Mouse (Mus musculus) heart, postnatal 0 days (tissue): ENCODE results near the gene Pank4. TPM values are rescaled to one million over a fixed set of nuclear protein-coding genes. Genes with fewer than 3 reads are reported as not detected.

Experiments
- ATAC-seq: fragments of 200-750 bp; cut with Nextera tagmentation; 2 replicates; pipeline ENCODE4 v1.8.0; 2017; ENCODE audit warnings: low read depth, moderate number of reproducible peaks, moderate library complexity; ENCODE audit not compliant: insufficient read depth
- DNase-seq: peaks from one replicate; pipeline ENCODE4 v3.0.0-alpha.2; 2016; ENCODE audit warnings: low spot score
- H3K27ac ChIP-seq: fragments of 300-500 bp; sonication (generic); 2 replicates; pipeline ENCODE4 v1.5.1; 2014; ENCODE audit warnings: low read depth, mild to moderate bottlenecking
- H3K27me3 ChIP-seq: fragments of 300-500 bp; sonication (generic); 2 replicates; pipeline ENCODE4 v1.6.1; 2014; ENCODE audit warnings: low read length, mixed read lengths; ENCODE audit not compliant: control insufficient read depth, insufficient read depth
- H3K36me3 ChIP-seq: fragments of 300-500 bp; sonication (generic); replicated peaks from 2 replicates; pipeline ENCODE4 v1.6.1; 2014; ENCODE audit warnings: low read length, mixed read lengths; ENCODE audit not compliant: control insufficient read depth, insufficient read depth
- H3K4me1 ChIP-seq: fragments of 300-500 bp; sonication (generic); 2 replicates; pipeline ENCODE4 v1.6.1; 2014; ENCODE audit warnings: antibody characterized with exemption; ENCODE audit not compliant: control insufficient read depth, insufficient read depth
- H3K4me2 ChIP-seq: fragments of 300-500 bp; sonication (generic); 2 replicates; pipeline ENCODE4 v1.6.1; 2014; ENCODE audit warnings: low read depth, mild to moderate bottlenecking, low read length, moderate library complexity
- H3K4me3 ChIP-seq: fragments of 300-500 bp; sonication (generic); 2 replicates; pipeline ENCODE4 v1.5.1; 2014; ENCODE audit warnings: low read depth, low read length
- H3K9ac ChIP-seq: fragments of 300-500 bp; sonication (generic); replicated peaks from 2 replicates; pipeline ENCODE4 v1.6.1; 2014; ENCODE audit warnings: low read depth, low read length, mixed read lengths
- H3K9me3 ChIP-seq: fragments of 300-500 bp; sonication (generic); replicated peaks from 2 replicates; pipeline ENCODE4 v1.6.1; 2016; ENCODE audit warnings: low read length; ENCODE audit not compliant: control insufficient read depth
- CTCF ChIP-seq: IDR thresholded peaks from 2 replicates; pipeline ENCODE4 v1.5.1; 2016; ENCODE audit warnings: antibody characterized with exemption, control low read depth, low read depth
- EP300 ChIP-seq: IDR thresholded peaks from 2 replicates; pipeline ENCODE4 v1.6.1; 2016; ENCODE audit warnings: antibody characterized with exemption, low read depth
- WGBS: fragments of 180-500 bp; shearing (Covaris S2); extraction: QIAGEN DNeasy Blood & Tissue Kit; methylation state at CpG from one replicate; pipeline ENCODE4 v1.1.7; 2014; 5-methylcytosine and 5-hydroxymethylcytosine counted together
- polyA plus RNA-seq: library from polyadenylated mRNA; unstranded; fragments of >200 nt; fragmentation: Nextera tagmentation; extraction: Ambion mirVana; gene quantifications from 2 replicates; pipeline ENCODE4 v1.2.1, GENCODE M21; 2015
- total RNA-seq: library from RNA; depleted of rRNA; stranded (reverse); fragments of >200 nt; gene quantifications from 2 replicates; pipeline ENCODE4 v1.2.3, GENCODE M21; 2014; ENCODE audit warnings: low replicate concordance

Gene Pank4
- total and polyA plus RNA-seq, 2 experiments from 2014 or later: 27.4 to 62.0 TPM

DNA sequence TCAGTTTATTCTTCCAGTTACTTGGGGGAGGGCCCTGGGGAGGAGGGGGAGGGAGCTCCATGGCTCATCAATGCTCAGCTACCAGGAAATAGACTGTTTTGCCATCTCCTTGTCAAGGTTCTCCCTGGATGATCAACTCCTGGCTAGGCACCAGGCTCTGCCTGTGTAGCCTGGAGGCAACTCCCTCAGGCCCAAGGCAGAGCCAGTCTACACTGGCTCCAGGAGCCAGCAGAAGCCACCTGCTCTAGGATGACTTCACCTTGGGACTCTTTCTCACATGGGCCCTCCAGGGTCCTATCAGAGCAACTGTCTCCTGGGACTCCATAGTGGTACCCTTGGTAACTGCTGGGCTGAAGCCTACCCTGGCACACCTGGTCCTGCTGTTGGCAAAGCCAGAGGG, 44.2 kb downstream of the Pank4 start:
- Histone ChIP-seq H3K27me3 (no peaks in the 10 kb centered on the region), H3K4me1 (no peaks in the 10 kb centered on the region), H3K9me3 (no peaks in the 10 kb centered on the region), H3K27ac (no peak overlapping the region), H3K4me3 (no peak overlapping the region), H3K36me3 (no peaks in the 10 kb centered on the region), H3K9ac (no peak overlapping the region), H3K4me2 (no peak overlapping the region)
- DNase-seq (no peak), ATAC-seq (no peak)
- TF ChIP-seq EP300 (no peak), CTCF (no peak)

DNA sequence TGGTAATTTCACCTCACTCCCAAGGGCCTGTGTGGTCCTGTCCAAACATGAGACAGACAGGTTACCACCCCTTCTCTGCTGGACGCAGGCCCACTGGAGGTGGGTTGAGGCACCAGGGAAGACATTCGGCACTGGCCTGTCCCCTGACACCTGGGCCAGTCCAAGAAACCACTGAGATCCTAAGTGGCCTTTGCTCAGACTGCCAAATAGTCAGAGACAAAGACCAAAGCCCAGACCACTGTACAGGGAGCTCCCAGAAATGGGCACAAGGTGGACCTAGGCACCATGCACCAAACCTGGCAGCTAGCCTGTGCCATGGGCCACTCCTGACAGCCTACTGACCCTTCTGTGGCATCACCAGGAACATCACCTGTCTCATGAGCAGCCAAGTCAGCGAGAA, 45.3 kb downstream of the Pank4 start:
- Histone ChIP-seq H3K4me1 (no peaks in the 10 kb centered on the region), H3K9ac (no peak overlapping the region), H3K9me3 (no peaks in the 10 kb centered on the region), H3K27me3 (no peaks in the 10 kb centered on the region), H3K4me2 (no peak overlapping the region), H3K36me3 (no peaks in the 10 kb centered on the region), H3K4me3 (no peak overlapping the region), H3K27ac (no peak overlapping the region)
- 68% methylated on average over 3 of the region's 3 CpGs for WGBS
- ATAC-seq (no peak), DNase-seq (no peak)
- TF ChIP-seq CTCF: no peak
- no peak for TF ChIP-seq EP300

DNA sequence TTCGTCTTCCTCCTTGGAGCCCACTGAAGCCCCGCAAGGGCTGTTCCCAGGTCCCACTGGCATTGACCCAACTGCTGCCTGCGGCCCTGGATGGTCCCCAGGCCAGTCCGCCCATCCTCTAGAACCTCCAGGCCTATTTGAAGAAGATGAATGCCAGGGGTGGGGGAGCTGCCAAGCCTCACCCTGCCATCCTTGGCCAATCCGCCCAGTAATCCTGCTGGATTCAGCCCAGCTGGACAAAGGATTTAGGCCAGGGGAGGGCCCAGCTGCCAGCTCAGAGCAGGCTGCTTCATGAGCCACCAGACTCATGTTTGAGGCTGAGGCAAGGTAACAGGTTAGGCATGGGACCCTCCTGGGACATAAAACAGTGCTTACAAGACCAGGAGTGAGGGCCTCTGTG, 46.9 kb downstream of the Pank4 start:
- no peaks in the 10 kb centered on the region for H3K27me3 ChIP-seq
- TF ChIP-seq CTCF (no peak), EP300 (no peak)
- H3K27ac ChIP-seq: no peak overlapping the region
- H3K36me3 ChIP-seq: no peaks in the 10 kb centered on the region
- ATAC-seq (no peak), DNase-seq (no peak)
- no peak overlapping the region for H3K9ac ChIP-seq
- no peaks in the 10 kb centered on the region for H3K9me3 ChIP-seq
- H3K4me3 ChIP-seq: no peak overlapping the region
- WGBS: 82% methylated on average over 5 of the region's 5 CpGs
- H3K4me2 ChIP-seq: no peak overlapping the region
- H3K4me1 ChIP-seq: no peaks in the 10 kb centered on the region

DNA sequence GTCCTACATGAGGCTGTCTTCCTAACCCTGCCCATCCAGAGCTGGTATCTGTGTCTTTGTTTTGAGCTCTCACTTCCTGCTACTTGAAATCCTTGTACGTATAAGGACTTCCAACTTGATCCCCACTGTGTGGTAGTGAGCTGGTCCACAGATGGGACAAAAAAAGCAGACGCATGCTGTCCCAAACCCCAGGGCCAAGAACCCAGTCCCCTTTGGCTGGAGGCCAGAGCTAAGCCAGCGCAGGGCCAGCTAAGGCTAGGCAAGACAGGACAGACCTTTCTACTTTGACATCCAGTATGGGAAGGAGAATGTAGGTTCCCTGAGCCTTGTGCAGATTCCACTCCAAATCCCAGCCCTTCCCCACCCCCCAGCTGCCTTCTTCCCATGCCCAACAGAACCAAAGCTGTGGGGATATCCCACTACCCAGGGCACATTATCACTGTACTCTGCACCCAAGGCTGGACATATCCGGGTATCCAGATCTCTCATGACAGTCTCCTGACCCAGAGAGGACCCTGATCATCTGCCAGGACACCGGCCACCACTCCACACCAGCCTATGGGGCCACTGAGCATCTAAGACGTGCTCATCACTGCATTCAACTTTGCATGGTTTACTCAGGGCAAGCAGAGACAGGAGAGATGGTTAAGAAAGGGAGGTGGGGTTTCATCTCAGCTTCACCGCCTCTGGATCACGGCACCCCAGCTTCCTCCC, 47.5 kb downstream of the Pank4 start:
- H3K27me3 ChIP-seq: no peaks in the 10 kb centered on the region
- no peak overlapping the region for H3K4me3 ChIP-seq
- ATAC-seq (no peak), DNase-seq (no peak)
- H3K4me2 ChIP-seq: no peak overlapping the region
- H3K9ac ChIP-seq: no peak overlapping the region
- no peaks in the 10 kb centered on the region for H3K36me3 ChIP-seq
- WGBS: 62% methylated on average over 8 of the region's 8 CpGs
- H3K27ac ChIP-seq: no peak overlapping the region
- TF ChIP-seq EP300: no peak
- no peak for TF ChIP-seq CTCF
- no peaks in the 10 kb centered on the region for H3K4me1 ChIP-seq
- H3K9me3 ChIP-seq: no peaks in the 10 kb centered on the region

DNA sequence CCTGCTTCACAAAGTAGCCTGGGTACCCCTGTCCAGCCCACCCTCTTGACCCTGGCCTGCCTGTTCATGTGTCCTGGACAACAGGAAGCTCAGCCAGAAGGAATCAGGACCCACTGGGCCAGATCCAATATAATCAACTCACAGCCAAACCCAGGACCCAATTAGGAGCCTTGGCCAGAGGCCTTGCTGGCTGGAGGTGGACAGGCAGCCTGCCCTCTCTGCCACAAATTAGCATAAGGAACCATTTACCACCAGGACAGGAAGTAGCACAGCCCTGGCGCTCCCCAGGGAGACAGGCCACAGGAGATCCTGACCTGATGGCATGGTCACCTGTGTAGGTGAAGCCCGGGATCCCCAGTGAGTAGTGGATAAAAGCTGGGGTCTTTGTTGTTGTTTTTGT, 48.2 kb downstream of the Pank4 start:
- no peak for TF ChIP-seq EP300
- no peak for TF ChIP-seq CTCF

DNA sequence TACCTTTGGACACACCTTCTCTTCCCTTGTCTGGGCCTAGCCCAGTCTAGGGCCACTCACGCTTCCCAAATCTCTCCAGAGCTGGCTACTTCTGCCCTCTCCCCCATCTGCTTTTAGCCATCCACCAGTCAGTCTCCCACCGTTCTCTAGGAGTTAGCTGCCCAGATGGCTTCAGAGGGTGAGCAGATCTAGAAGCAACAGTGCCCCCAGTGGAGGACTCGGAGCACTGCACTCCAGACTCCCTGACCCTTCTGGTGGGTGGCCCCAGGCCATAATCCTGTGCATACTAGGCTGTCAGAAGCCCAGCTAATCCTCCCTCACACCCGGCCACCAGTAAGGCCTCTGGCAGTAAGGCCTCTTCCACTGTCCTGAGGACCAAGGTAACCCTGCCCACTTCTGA, 48.9 kb downstream of the Pank4 start:
- TF ChIP-seq EP300 (no peak), CTCF (peak; percentile 75)

More for the DNA sequence above, 48.2 kb downstream of the Pank4 start:
- no peaks in the 10 kb centered on the region for H3K36me3 ChIP-seq
- no peak overlapping the region for H3K27ac ChIP-seq
- no peak overlapping the region for H3K4me2 ChIP-seq
- H3K27me3 ChIP-seq: no peaks in the 10 kb centered on the region
- DNase-seq (no peak), ATAC-seq (no peak)
- H3K4me3 ChIP-seq: no peak overlapping the region
- no peaks in the 10 kb centered on the region for H3K9me3 ChIP-seq
- no peaks in the 10 kb centered on the region for H3K4me1 ChIP-seq
- 48% methylated on average over 2 of the region's 2 CpGs for WGBS
- H3K9ac ChIP-seq: no peak overlapping the region

More for the DNA sequence above, 48.9 kb downstream of the Pank4 start:
- Histone ChIP-seq H3K4me2 (no peak overlapping the region), H3K27ac (no peak overlapping the region), H3K36me3 (no peaks in the 10 kb centered on the region), H3K9me3 (no peaks in the 10 kb centered on the region), H3K27me3 (peaks cover 5% of the 10 kb centered on the region), H3K4me3 (no peak overlapping the region), H3K9ac (no peak overlapping the region), H3K4me1 (no peaks in the 10 kb centered on the region)
- DNase-seq (peak; percentile 63), ATAC-seq (peak; percentile 59)
- 2% methylated on average over 4 of the region's 4 CpGs for WGBS
